Mouse (Mus musculus): ENCODE results near the gene Tmem267. TPM values are rescaled to one million over a fixed set of nuclear protein-coding genes. Genes with fewer than 3 reads are reported as not detected.

Gene Tmem267
- polyA plus RNA-seq, 1 experiment from 2014 or later: 1.6 TPM

DNA sequence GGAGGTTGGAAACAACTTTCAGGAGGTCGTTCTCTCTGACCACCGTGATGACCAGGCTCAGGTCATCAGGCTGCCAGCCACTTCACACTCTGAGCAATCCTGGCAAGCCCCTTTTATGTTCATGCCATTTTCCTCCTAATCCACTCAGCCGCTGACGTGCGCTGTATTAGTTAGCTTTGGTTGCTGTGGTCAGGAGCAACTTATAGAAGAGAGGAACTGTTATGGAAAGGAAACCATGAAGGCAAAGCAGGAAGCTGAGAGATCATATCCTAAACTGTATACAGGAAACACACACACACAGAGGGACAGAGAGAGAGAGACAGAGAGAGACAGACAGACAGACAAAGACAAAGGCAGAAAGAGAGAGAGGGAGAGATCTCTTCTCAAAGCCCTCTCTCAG is 151.5 kb downstream of the Tmem267 start:
- H3K36me3 ChIP-seq (ENCODE audit: insufficient read depth, low read length): no peaks in the 10 kb centered on the region
- no peak overlapping the region for H3K4me3 ChIP-seq (ENCODE audit: low read length)
- 74% methylated on average over 5 of the region's 5 CpGs for WGBS
- H3K9ac ChIP-seq (replicated peaks; ENCODE audit: low read length): no peak overlapping the region
- ATAC-seq (ENCODE audit: low FRiP score, low TSS enrichment): no peak
- H3K27ac ChIP-seq (ENCODE audit: low read length): no peak overlapping the region
- no peaks in the 10 kb centered on the region for H3K27me3 ChIP-seq (ENCODE audit: insufficient read depth, low read length)
- no peaks in the 10 kb centered on the region for H3K4me1 ChIP-seq (ENCODE audit: insufficient read depth, low read length)
- H3K4me2 ChIP-seq (replicated peaks; ENCODE audit: low read depth, low read length): no peak overlapping the region
- H3K9me3 ChIP-seq (ENCODE audit: low read length): no peaks in the 10 kb centered on the region

DNA sequence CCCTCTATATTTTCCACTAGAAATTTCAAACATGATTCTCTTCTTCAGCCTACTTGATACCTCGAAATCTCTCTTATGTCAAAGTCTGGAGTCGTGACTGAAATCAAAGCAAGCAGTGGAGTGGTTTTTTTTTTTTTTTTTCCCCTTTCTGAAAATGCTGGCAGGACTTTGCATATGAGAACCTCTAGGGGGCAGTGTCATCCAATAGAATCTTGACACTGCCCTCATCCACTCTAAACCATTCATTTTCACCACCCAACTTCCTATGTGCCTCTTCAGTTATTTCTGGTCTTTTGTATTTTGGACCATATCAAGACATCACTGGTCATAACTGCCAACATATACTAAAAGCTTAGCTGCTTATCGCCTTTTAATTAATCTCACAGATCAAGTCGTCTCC is 152.7 kb downstream of the Tmem267 start:
- no peak for ATAC-seq (ENCODE audit: low FRiP score, low TSS enrichment)
- H3K27me3 ChIP-seq (ENCODE audit: insufficient read depth, low read length): no peaks in the 10 kb centered on the region
- H3K4me1 ChIP-seq (ENCODE audit: insufficient read depth, low read length): no peaks in the 10 kb centered on the region
- WGBS: 40% methylated on average over 4 of the region's 4 CpGs
- H3K4me3 ChIP-seq (ENCODE audit: low read length): no peak overlapping the region
- no peak overlapping the region for H3K27ac ChIP-seq (ENCODE audit: low read length)
- no peak overlapping the region for H3K9ac ChIP-seq (replicated peaks; ENCODE audit: low read length)
- H3K4me2 ChIP-seq (replicated peaks; ENCODE audit: low read depth, low read length): no peak overlapping the region
- H3K36me3 ChIP-seq (ENCODE audit: insufficient read depth, low read length): no peaks in the 10 kb centered on the region
- no peaks in the 10 kb centered on the region for H3K9me3 ChIP-seq (ENCODE audit: low read length)

DNA sequence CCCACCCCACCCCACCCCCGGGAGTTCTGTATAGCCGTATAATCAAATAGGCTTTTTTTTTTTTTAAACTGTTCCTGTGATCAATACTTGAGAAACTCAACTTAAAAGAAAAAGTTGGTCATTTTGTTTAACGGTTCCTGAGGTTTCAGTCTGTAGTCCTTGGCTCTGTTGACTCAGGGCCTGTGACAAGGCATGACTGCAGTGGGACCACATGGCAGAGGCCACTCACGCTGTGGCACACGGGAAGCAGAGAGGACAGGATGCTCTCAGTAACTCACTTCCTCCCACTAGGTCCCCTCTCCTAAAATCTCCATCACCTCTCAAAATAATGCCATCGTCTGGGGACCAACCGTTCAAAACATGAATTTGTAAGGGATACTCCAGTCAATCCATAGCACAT is 153.3 kb downstream of the Tmem267 start:
- no peaks in the 10 kb centered on the region for H3K27me3 ChIP-seq (ENCODE audit: insufficient read depth, low read length)
- H3K4me3 ChIP-seq (ENCODE audit: low read length): no peak overlapping the region
- H3K9me3 ChIP-seq (ENCODE audit: low read length): no peaks in the 10 kb centered on the region
- 76% methylated on average over 7 of the region's 7 CpGs for WGBS
- no peaks in the 10 kb centered on the region for H3K4me1 ChIP-seq (ENCODE audit: insufficient read depth, low read length)
- H3K4me2 ChIP-seq (replicated peaks; ENCODE audit: low read depth, low read length): no peak overlapping the region
- H3K36me3 ChIP-seq (ENCODE audit: insufficient read depth, low read length): no peaks in the 10 kb centered on the region
- no peak for ATAC-seq (ENCODE audit: low FRiP score, low TSS enrichment)
- H3K9ac ChIP-seq (replicated peaks; ENCODE audit: low read length): no peak overlapping the region
- no peak overlapping the region for H3K27ac ChIP-seq (ENCODE audit: low read length)

DNA sequence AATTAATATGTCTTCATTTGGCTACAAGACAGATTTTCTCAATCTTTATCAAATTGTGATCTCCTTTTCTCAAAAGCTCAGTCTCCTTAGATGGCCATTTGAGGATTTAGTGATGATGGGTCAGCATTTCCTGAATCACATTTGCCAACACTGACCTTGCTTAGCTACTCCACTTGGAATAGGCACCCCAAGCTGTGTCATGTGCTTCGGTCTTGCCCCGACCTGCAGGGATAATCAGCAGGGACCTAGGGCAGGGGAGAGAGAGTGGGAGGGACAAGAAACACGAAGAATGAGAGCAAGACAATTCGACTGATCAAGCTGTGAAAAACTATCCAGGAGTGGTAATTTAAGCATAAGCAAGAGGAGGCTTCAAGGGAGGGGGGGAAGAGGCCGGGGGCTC is 156.9 kb downstream of the Tmem267 start:
- Histone ChIP-seq H3K9me3 (ENCODE audit: low read length) (no peaks in the 10 kb centered on the region), H3K27me3 (ENCODE audit: insufficient read depth, low read length) (no peaks in the 10 kb centered on the region), H3K4me3 (ENCODE audit: low read length) (no peak overlapping the region), H3K4me2 (replicated peaks; ENCODE audit: low read depth, low read length) (no peak overlapping the region), H3K36me3 (ENCODE audit: insufficient read depth, low read length) (no peaks in the 10 kb centered on the region), H3K4me1 (ENCODE audit: insufficient read depth, low read length) (no peaks in the 10 kb centered on the region), H3K27ac (ENCODE audit: low read length) (no peak overlapping the region), H3K9ac (replicated peaks; ENCODE audit: low read length) (no peak overlapping the region)
- no peak for ATAC-seq (ENCODE audit: low FRiP score, low TSS enrichment)
- WGBS: 55% methylated on average over 5 of the region's 5 CpGs

DNA sequence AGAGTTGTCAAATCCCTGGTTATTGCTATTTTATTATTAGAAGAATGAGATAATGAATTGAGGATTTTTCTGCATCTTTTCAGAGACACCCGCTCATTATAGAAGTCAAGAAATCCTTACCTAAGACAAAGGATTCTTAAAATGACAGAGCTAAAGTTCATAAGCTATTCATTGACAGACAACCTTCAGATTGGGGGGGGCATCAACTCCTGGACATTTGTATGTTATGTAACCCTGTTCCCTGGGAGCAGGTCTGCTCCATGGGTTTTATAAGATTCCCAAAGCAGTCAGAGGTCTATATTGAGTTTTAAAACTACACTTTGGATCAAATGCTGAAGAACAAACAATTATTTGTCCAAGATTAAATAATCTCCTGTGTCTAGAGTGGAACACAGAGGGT is 158.7 kb downstream of the Tmem267 start:
- no peaks in the 10 kb centered on the region for H3K27me3 ChIP-seq (ENCODE audit: insufficient read depth, low read length)
- WGBS: 88% methylated on average over 1 of the region's 1 CpGs
- no peak overlapping the region for H3K27ac ChIP-seq (ENCODE audit: low read length)
- H3K4me2 ChIP-seq (replicated peaks; ENCODE audit: low read depth, low read length): no peak overlapping the region
- no peak overlapping the region for H3K9ac ChIP-seq (replicated peaks; ENCODE audit: low read length)
- H3K4me1 ChIP-seq (ENCODE audit: insufficient read depth, low read length): no peaks in the 10 kb centered on the region
- no peak for ATAC-seq (ENCODE audit: low FRiP score, low TSS enrichment)
- H3K36me3 ChIP-seq (ENCODE audit: insufficient read depth, low read length): no peaks in the 10 kb centered on the region
- no peaks in the 10 kb centered on the region for H3K9me3 ChIP-seq (ENCODE audit: low read length)
- no peak overlapping the region for H3K4me3 ChIP-seq (ENCODE audit: low read length)

DNA sequence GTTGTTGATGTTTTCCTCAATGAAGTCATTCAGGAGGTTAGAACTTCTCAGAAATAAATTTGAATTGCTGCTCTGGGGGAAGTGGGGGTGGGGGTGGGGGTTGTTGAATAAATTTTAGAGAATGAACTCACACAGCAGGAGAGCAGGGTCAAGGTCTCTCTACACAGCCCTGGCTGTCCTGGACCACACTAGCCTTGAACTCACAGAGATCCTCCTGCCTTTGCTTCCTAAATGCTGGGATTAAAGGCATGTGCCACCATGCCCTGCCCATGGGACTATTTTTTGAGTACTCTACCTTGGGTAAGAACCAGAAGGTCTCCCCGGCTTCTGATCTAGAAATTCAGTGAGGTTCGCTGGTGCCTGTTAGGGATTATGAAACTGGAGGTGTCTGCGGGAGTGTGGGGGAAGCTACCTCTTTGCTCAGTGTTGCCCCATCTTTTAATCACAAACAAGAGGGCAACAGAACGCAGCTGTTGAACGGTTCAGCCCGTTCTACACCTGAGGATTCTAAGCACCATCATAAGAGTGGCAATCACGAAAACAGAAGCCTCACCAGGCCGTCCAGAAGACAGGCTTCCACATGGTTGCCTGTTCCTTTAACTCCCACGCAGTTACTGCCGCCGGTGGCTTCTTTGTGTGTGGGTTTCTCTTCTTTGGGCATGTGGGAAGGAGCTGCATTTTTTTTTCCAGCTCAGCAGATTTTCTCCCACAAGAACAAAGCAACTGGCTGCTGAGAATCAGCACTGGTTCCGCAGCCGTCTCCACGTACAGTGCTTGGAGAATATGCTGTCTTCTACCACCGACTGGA is 161.3 kb downstream of the Tmem267 start:
- 0 out of 2 replicates have a peak overlapping the region, but pooled peaks have one; percentile 21 for H3K4me2 ChIP-seq (replicated peaks; ENCODE audit: low read depth, low read length)
- no peak overlapping the region for H3K4me3 ChIP-seq (ENCODE audit: low read length)
- no peaks in the 10 kb centered on the region for H3K9me3 ChIP-seq (ENCODE audit: low read length)
- ATAC-seq (ENCODE audit: low FRiP score, low TSS enrichment): no peak
- WGBS: 42% methylated on average over 15 of the region's 15 CpGs
- no peaks in the 10 kb centered on the region for H3K27me3 ChIP-seq (ENCODE audit: insufficient read depth, low read length)
- no peaks in the 10 kb centered on the region for H3K4me1 ChIP-seq (ENCODE audit: insufficient read depth, low read length)
- H3K36me3 ChIP-seq (ENCODE audit: insufficient read depth, low read length): no peaks in the 10 kb centered on the region
- no peak overlapping the region for H3K27ac ChIP-seq (ENCODE audit: low read length)
- 0 out of 2 replicates have a peak overlapping the region, but pooled peaks have one; percentile 2 for H3K9ac ChIP-seq (replicated peaks; ENCODE audit: low read length)

DNA sequence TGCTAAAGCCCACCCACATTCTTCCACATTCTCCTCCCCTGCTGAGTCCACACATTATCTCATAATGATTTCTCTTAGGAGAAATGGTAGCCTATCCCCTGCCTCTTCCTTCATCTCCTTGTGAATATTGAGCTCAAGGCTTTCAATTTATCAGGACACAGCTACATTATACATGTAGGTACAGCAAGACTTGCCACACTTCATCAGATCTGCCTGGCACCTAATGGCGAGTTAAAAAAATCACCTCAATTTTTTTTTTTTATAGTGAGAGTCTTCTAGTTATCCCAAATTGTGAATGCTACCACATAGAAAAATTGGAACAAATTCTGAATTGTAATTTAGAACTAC is 161.8 kb downstream of the Tmem267 start:
- Histone ChIP-seq H3K4me3 (ENCODE audit: low read length) (no peak overlapping the region), H3K9me3 (ENCODE audit: low read length) (no peaks in the 10 kb centered on the region), H3K4me2 (replicated peaks; ENCODE audit: low read depth, low read length) (no peak overlapping the region), H3K4me1 (ENCODE audit: insufficient read depth, low read length) (no peaks in the 10 kb centered on the region), H3K27ac (ENCODE audit: low read length) (no peak overlapping the region), H3K27me3 (ENCODE audit: insufficient read depth, low read length) (no peaks in the 10 kb centered on the region), H3K36me3 (ENCODE audit: insufficient read depth, low read length) (no peaks in the 10 kb centered on the region), H3K9ac (replicated peaks; ENCODE audit: low read length) (0 out of 2 replicates have a peak overlapping the region, but pooled peaks have one; percentile 2)
- ATAC-seq (ENCODE audit: low FRiP score, low TSS enrichment): no peak
- WGBS: 74% methylated on average over 1 of the region's 1 CpGs

DNA sequence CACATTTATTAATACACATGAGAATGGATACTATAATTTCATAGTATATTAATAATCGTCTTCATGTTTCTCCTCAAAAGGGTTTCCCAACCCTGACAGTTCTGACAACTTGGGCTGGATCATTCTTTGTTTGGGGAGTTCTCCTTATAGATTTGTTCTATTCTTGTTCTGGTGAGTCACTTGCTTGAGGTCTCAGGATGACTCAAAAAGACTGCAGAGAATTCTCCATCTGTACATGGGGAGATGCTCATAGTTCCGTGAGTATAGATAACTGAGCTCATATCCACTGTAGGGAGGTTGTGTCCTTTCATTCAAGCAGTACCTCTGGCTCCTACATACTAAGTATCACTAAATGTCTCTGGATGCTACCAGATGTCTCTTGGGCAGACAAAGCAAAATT is 166.9 kb downstream of the Tmem267 start:
- ATAC-seq (ENCODE audit: low FRiP score, low TSS enrichment): no peak
- H3K27ac ChIP-seq (ENCODE audit: low read length): no peak overlapping the region
- WGBS: 94% methylated on average over 2 of the region's 2 CpGs

DNA sequence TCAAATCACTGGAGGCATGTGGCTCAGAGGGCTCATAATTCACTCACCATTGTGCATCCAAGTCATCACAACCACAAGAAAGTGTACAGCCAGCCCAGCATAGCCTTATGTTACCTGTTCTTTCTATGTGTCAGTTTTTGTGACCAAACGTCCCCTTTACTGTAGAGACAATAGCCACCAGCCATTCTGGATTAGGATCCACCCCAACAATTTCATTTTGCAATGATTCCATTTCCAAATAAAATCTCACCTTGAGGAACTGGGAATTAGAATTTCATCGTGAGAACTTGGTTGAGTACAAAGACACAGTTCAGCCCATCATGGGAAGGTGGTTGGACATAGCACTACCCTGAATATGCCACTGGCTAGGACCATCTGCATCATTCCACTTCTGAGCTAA is 168.4 kb downstream of the Tmem267 start:
- H3K4me1 ChIP-seq (ENCODE audit: insufficient read depth, low read length): no peaks in the 10 kb centered on the region
- no peaks in the 10 kb centered on the region for H3K27me3 ChIP-seq (ENCODE audit: insufficient read depth, low read length)
- H3K36me3 ChIP-seq (ENCODE audit: insufficient read depth, low read length): no peaks in the 10 kb centered on the region
- no peak overlapping the region for H3K9ac ChIP-seq (replicated peaks; ENCODE audit: low read length)
- no peak overlapping the region for H3K27ac ChIP-seq (ENCODE audit: low read length)
- H3K4me2 ChIP-seq (replicated peaks; ENCODE audit: low read depth, low read length): no peak overlapping the region
- 78% methylated on average over 2 of the region's 2 CpGs for WGBS
- no peak overlapping the region for H3K4me3 ChIP-seq (ENCODE audit: low read length)
- no peak for ATAC-seq (ENCODE audit: low FRiP score, low TSS enrichment)
- 0 out of 2 replicates have a peak, but pooled peaks cover 2% of the 10 kb centered on the region for H3K9me3 ChIP-seq (ENCODE audit: low read length)

More for the DNA sequence above, 166.9 kb downstream of the Tmem267 start:
- Histone ChIP-seq H3K4me3 (ENCODE audit: low read length) (no peak overlapping the region), H3K36me3 (ENCODE audit: insufficient read depth, low read length) (no peaks in the 10 kb centered on the region), H3K4me1 (ENCODE audit: insufficient read depth, low read length) (no peaks in the 10 kb centered on the region), H3K9ac (replicated peaks; ENCODE audit: low read length) (no peak overlapping the region), H3K27me3 (ENCODE audit: insufficient read depth, low read length) (no peaks in the 10 kb centered on the region), H3K4me2 (replicated peaks; ENCODE audit: low read depth, low read length) (no peak overlapping the region), H3K9me3 (ENCODE audit: low read length) (0 out of 2 replicates have a peak, but pooled peaks cover 2% of the 10 kb centered on the region)

DNA sequence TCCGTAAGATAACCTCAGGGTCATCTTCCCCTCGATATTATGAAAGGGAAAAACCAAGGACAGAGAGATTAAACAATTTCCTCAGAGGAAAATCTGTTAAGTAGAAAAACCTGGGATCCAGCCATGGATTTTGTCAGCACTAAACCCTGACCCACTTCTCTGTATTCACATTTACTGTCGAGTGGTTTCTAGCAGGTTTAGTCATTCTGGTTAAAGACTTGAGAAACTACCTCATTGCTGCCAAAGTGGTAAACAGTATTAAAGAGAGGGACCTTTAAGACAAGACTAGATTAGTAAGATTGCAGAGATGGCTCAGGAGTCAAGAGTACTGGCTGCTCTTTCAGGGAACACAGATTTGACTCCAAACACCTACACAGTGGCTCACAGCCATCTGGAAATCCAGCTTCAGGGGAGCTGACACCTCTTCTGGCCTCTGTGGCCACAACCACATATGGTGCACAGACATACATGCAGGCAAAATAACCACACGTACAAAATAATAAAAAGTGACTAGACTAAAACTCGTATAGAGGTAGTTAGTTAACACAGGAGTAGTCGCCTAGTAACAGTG is 169.1 kb downstream of the Tmem267 start:
- WGBS: 82% methylated on average over 6 of the region's 6 CpGs
- Histone ChIP-seq H3K27me3 (ENCODE audit: insufficient read depth, low read length) (no peaks in the 10 kb centered on the region), H3K4me1 (ENCODE audit: insufficient read depth, low read length) (no peaks in the 10 kb centered on the region), H3K27ac (ENCODE audit: low read length) (no peak overlapping the region), H3K36me3 (ENCODE audit: insufficient read depth, low read length) (no peaks in the 10 kb centered on the region), H3K9ac (replicated peaks; ENCODE audit: low read length) (no peak overlapping the region), H3K4me3 (ENCODE audit: low read length) (no peak overlapping the region), H3K4me2 (replicated peaks; ENCODE audit: low read depth, low read length) (no peak overlapping the region), H3K9me3 (ENCODE audit: low read length) (0 out of 2 replicates have a peak, but pooled peaks cover 2% of the 10 kb centered on the region)
- no peak for ATAC-seq (ENCODE audit: low FRiP score, low TSS enrichment)
